Mouse (Mus musculus): ENCODE measurements around the gene Hnrnph1. TPM values are rescaled to one million over a fixed set of nuclear protein-coding genes. Genes with fewer than 3 reads are reported as not detected.

Hnrnph1 gene
- total RNA-seq, 2 experiments from 2014 or later, result 175 to 266 TPM

GRCm38 (mm10) chr11:50396766-50397307 lies 20.0 kb downstream of the Hnrnph1 start:
- DNase-seq (ENCODE audit: low spot score in 2 of 2), result no peak

GRCm38 (mm10) chr11:50397316-50397715 lies 20.5 kb downstream of the Hnrnph1 start:
- DNase-seq (ENCODE audit: low spot score in 2 of 2), result no peak
- intact Hi-C loops (cut with DNase I), result no loop called here

More at GRCm38 (mm10) chr11:50396766-50397307, 20.0 kb downstream of the Hnrnph1 start:
- intact Hi-C loops (cut with DNase I), result no loop called here

- no peak for DNase-seq (ENCODE audit: low spot score in 2 of 2)
- intact Hi-C loops (cut with DNase I), result no loop called here
Measured at GRCm38 (mm10) chr11:50398803-50399202, 22.0 kb downstream of the Hnrnph1 start.

GRCm38 (mm10) chr11:50402481-50402880 lies 25.7 kb downstream of the Hnrnph1 start:
- no peak for DNase-seq (ENCODE audit: low spot score in 2 of 2)
- intact Hi-C loops (cut with DNase I), result no loop called here

GRCm38 (mm10) chr11:50403367-50404014 lies 26.7 kb downstream of the Hnrnph1 start:
- intact Hi-C loops (cut with DNase I), result no loop called here
- DNase-seq (ENCODE audit: low spot score in 2 of 2), result no peak

GRCm38 (mm10) chr11:50407235-50407634 lies 30.4 kb downstream of the Hnrnph1 start:
- intact Hi-C loops (cut with DNase I), result no loop called here

GRCm38 (mm10) chr11:50415563-50416241 lies 38.9 kb downstream of the Hnrnph1 start:
- intact Hi-C loops (cut with DNase I), result no loop called here
- DNase-seq (ENCODE audit: low spot score in 2 of 2), result no peak

More at GRCm38 (mm10) chr11:50407235-50407634, 30.4 kb downstream of the Hnrnph1 start:
- DNase-seq (ENCODE audit: low spot score in 2 of 2), result no peak

- intact Hi-C loops (cut with DNase I), result no loop called here
- no peak for DNase-seq (ENCODE audit: low spot score in 2 of 2)
Measured at GRCm38 (mm10) chr11:50417856-50418255, 41.1 kb downstream of the Hnrnph1 start.

- DNase-seq (ENCODE audit: low spot score in 2 of 2), result no peak
- intact Hi-C loops (cut with DNase I), result no loop called here
Measured at GRCm38 (mm10) chr11:50421461-50421860, 44.7 kb downstream of the Hnrnph1 start.

- intact Hi-C loops (cut with DNase I), result no loop called here
- DNase-seq (ENCODE audit: low spot score in 2 of 2), result peak; percentile 45 to 58
Measured at GRCm38 (mm10) chr11:50421934-50422780, 45.4 kb downstream of the Hnrnph1 start.

GRCm38 (mm10) chr11:50426056-50426455 lies 49.3 kb downstream of the Hnrnph1 start:
- intact Hi-C loops (cut with DNase I), result no loop called here
- DNase-seq (ENCODE audit: low spot score in 2 of 2), result no peak

- intact Hi-C loops (cut with DNase I), result no loop called here
- DNase-seq (ENCODE audit: low spot score in 2 of 2), result peak; percentile 87
Measured at GRCm38 (mm10) chr11:50430277-50431133, 53.7 kb downstream of the Hnrnph1 start, which contains the start of gene Rufy1. Rufy1 (minus strand) TSS chr11:50431125.

- intact Hi-C loops (cut with DNase I), result no loop called here
Measured at GRCm38 (mm10) chr11:50431134-50432068, 54.6 kb downstream of the Hnrnph1 start.

GRCm38 (mm10) chr11:50432069-50432440 lies 55.3 kb downstream of the Hnrnph1 start:
- intact Hi-C loops (cut with DNase I), result no loop called here
- no peak for DNase-seq (ENCODE audit: low spot score in 2 of 2)

More at GRCm38 (mm10) chr11:50431134-50432068, 54.6 kb downstream of the Hnrnph1 start:
- DNase-seq (ENCODE audit: low spot score in 2 of 2), result no peak

- intact Hi-C loops (cut with DNase I), result no loop called here
- no peak for DNase-seq (ENCODE audit: low spot score in 2 of 2)
Measured at GRCm38 (mm10) chr11:50432896-50433295, 56.1 kb downstream of the Hnrnph1 start.
